Mouse (Mus musculus): Measurements from ENCODE around the gene Ugt3a2.

GRCm38 (mm10) chr15:9336616-9337015 is 1.3 kb downstream of the Ugt3a2 start:
- TF ChIP-seq CTCF (conservative IDR thresholded peaks at IDR 0.05; ENCODE audit: low read length) (no peak), POU5F1 (IDR thresholded peaks at IDR 0.05; ENCODE audit: borderline replicate concordance, low read length) (no peak)

Data from E14TG2a.4 (cell line).